Mouse (Mus musculus): ENCODE results near the gene Lrrc20.
A peak's percentile ranks its signal among the peaks of the same experiment; 100 is the strongest.

Lrrc20 gene

DNA sequence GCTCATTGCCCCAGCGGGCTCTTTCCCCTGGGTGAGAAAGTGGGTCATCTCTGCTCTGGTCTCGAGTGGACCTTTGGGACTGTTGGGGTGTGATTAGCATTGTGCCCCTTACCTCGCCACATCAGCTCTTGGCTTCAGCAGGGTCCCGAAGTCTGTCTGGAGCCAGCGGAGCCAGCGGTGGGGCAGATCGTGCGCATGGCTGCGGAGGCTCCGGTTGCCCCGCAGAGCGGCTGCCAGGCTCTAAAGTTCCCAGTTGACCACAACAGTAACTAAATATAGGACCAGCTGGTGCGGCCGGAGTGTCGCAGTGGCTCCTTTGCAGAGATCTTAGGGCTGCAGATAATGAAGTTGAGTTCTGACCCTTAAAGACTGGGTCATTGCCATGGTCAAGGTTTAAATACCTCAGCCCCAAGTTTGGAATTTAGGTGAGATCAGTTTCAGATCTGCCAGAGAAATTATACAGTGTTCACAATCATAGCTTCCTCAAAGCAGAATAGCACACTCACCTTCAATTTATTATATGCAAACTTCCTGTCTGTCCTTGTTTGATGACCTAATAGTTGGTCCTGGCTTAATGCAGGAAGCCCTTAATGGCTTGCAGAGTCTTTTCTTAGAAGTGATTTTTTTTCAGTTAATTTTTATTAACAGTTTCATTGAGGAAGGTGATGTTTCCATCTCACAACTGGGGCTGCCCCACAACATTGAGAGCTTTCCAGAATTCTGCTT lies 1.0 kb downstream of the Lrrc20 start:
- DNase-seq: no peak

DNA sequence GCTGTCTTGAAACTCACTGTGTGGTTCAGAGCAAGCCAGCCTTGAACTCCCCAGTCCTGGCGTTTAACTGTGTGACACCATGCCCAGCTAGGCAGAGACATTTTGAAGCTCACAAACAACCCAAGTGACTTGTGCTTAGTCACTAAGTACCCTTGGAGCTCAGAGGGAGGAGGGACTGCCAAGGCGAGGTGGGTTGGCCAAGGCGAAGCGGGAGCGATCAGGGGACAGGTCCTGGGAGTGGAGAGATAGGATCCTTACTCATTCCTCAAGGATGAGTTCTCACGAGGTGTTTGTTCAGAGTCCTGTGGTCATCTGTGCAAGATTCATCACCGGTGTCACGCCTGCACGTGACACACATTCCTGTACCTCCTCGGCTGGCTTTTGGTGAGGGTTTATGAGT lies 3.9 kb downstream of the Lrrc20 start:
- no peak for DNase-seq

DNA sequence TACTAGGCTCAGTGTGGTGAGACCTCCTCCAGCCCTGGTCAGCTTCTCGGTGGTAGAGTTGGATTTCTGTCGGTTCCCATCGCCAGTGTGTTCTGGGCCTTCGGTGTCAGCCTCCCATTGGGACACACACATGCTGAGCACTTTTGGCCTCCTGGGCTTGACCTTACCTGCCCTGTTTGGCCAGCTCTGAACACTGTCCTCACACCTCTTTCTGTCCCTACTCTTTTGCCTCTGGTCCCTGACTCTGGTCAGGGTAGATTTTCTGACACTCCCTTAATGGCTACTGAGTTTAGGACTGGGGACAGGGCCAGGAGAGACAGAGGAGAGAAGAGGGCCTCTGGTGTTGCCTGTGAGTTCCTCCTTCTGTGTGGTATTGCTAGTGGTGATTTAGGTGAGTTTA lies 4.3 kb downstream of the Lrrc20 start:
- DNase-seq: no peak

- DNase-seq: no peak
Measured at GRCm38 (mm10) chr10:61480488-61480887, 4.9 kb downstream of the Lrrc20 start.

- DNase-seq: no peak
Measured at GRCm38 (mm10) chr10:61482771-61483170, 7.2 kb downstream of the Lrrc20 start.

GRCm38 (mm10) chr10:61484801-61485200 lies 9.2 kb downstream of the Lrrc20 start:
- DNase-seq: no peak

GRCm38 (mm10) chr10:61486551-61487339 lies 11.1 kb downstream of the Lrrc20 start:
- no peak for DNase-seq

DNA sequence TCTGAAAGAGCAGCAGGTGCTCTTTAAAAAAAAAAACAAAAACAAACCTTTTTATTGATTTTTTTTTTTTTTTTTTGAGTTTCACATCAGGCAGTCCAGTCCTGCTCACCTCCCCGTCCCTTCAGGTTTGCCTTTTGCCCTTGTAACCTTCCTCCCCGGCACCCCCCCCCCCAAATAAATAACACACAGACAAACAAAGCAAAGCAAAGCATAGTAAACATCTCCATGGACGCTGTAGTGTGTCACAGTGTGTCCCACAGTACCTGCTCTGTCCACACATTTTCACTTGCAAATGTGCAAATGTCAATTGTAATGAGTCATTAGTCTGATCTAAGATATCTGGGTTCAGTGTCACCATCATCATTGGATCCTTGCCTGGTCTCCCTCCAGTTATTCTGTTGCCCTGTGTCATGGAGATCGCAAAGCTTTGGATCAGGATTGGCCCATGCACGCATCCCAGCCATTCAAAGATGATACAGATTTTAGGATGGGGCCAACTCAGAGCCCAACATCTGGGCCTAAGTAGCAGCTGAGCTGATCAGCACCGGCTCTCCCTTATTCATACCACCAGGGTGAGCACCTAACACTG lies 13.0 kb downstream of the Lrrc20 start:
- DNase-seq: no peak

DNA sequence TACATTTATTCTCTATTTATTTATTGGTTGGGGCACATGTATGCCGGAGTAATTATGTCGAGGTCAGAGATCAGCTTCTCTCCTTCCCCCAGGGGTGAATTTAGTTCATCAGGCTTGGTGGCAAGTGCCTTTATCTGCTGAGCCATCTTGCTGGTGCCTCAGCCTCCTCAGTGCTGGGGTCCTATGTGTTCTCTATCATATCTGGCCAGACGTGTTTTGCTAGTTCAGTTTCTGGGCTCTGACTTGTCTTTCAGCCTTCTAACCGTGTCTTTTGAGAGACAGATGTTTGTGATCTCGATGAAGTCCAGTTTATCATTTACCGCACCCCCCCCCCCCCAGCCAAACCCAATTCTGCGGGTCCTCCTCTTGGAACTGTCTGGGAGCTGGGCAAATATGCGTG lies 16.0 kb downstream of the Lrrc20 start:
- no peak for DNase-seq

DNA sequence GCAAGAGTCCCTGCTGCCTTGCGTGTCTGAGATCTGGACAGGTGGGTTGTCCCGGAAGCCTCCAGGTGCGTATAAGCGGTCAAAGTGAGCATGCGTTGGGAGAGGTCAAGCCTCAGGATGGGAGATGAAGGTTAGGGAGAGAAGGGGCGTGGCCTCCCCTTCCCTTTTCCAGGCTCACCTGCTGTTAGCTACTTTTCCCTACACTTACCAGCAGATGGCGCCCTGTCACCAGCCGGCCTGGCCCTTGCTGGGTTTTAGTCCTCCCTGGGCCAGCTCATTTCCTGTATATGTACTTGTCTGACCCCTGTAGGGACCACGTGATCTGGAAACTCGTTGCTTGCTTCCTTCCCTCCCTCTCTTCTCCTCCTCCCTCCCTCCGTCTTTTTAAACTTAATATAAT lies 16.4 kb downstream of the Lrrc20 start:
- DNase-seq: peak; percentile 84

- no peak for DNase-seq
Measured at GRCm38 (mm10) chr10:61495461-61495860, 19.9 kb downstream of the Lrrc20 start.

DNA sequence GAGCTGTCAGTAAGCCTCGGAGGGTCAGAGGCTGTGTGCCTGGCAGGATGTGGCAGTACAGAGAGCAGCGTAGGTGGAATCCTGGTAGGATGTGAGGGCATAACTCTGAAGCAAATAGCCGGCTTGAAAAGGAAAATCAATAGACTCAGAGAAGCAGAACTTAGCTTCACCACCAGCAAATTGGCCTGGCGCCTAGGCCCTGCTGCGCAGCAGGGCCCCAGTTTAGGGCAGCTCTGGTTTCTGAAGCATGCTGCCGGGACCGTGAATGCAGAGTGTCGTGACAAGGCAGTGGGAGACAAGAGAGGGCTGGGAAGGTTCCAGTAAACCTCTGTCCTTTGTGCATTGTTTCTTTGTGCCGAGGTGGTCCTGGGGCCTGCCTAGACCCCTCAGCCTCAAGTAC lies 20.6 kb downstream of the Lrrc20 start:
- DNase-seq: no peak

- no peak for DNase-seq
Measured at GRCm38 (mm10) chr10:61499505-61500466, 24.2 kb downstream of the Lrrc20 start.

DNA sequence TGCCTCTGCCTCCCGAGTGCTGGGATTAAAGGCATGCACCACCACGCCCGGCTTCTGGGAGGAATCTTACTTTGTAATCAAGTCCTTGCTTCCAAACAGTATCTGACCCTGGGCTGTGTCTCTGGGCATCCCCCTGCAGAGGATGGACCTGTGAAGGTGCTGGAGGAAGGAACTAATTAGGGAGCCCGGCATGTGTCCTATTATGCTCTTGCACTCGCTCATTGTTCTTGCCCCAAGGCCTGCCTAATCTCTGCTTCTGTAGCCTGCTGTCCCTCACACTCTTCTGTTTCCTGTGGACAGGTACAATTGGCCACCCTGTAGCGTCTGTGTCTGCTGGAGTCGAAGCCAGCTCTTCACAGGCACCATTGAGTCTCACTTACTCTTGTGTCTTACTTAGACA lies 25.2 kb downstream of the Lrrc20 start:
- DNase-seq: no peak

DNA sequence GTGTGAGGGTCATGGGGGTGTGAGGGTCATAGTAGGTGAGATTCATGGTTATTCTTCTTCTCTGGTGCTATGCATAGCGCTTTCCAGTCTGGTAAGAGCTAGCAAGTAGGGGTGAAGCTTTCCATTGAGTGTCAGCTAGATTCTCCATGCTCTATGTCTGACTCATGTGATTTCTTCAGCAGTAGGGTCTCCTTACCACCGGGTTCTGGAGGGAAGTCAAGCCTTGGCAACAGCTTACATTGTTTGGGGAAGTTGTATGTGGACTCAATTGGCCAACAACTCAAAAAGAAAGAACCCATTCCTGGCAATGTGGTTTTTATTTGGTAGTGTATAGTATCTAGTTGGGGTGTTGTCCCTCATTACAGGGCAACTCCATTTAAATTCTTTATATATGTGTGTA lies 28.5 kb downstream of the Lrrc20 start:
- DNase-seq: no peak

GRCm38 (mm10) chr10:61506381-61507200 lies 31.0 kb downstream of the Lrrc20 start:
- no peak for DNase-seq

DNA sequence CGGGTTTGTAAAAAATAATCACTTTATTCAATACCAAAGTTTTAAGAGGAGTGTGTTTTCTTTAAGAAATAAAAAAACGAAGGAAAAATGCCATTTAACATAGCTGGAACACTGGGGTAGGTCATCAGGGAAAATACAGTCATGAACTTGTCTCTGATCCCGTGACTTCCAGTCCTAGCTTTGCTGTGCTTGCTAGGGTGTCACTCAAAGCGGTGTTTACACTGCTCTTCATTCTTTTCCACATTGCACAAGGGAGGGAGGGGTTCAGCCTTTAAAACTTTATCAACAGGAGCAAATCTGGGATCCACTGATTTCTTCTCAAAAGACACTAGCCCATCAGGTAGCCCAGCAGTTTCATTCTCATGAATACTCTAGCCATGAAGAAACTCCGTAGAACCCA lies 34.3 kb downstream of the Lrrc20 start:
- DNase-seq: no peak

DNA sequence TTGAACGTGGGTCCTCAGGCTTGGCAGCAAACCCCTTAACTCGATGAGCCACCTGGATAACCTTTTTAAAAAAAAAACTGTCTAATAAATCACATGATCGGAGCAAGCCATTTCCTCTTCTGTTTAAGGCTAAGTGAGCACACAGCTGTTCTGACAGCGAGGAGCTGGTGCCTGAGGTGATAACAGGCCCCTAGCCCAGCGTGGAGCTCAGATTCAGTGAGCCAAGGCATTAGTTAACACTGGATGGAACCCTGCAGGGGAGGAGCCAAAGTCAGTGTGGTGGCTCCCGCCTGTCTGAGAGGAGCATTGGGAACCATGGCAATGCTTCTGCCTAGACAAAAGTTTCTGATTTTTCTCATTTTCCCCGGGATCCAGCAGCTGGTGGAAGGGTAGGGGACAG lies 35.2 kb downstream of the Lrrc20 start:
- no peak for DNase-seq

DNA sequence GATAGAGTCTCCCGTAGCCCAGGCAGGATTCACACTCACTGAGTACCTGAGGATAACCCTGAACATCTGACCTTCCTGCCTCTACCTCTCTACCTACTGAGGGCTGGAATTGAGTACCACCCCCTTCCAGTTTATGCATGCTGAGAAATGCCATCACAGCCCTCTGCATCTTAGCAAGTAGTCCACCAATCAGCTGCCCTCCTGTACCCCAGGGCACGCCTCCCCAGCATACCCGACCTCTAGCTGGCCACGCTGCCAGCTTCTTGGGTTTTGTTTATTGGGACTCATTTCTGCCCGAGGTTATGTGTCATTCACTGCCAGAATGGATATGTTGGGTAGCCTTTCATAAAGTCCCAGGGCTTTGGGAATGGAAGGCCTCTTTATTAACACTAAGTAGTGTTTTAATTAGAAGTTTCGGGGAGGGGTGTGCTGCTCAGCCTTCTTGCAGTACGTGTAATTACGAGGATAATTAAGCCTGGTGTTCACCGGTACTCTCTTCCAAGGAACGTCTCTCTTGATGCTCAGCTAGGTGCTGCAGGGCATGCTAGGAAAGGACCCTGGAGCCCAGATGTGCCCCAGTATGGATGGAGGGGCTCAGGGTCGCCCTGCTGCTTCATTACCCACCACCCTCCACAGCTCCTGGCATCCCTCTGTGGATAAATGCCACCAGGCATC lies 36.8 kb downstream of the Lrrc20 start:
- DNase-seq: no peak

- DNase-seq: no peak
Measured at GRCm38 (mm10) chr10:61516866-61517265, 41.3 kb downstream of the Lrrc20 start.

DNA sequence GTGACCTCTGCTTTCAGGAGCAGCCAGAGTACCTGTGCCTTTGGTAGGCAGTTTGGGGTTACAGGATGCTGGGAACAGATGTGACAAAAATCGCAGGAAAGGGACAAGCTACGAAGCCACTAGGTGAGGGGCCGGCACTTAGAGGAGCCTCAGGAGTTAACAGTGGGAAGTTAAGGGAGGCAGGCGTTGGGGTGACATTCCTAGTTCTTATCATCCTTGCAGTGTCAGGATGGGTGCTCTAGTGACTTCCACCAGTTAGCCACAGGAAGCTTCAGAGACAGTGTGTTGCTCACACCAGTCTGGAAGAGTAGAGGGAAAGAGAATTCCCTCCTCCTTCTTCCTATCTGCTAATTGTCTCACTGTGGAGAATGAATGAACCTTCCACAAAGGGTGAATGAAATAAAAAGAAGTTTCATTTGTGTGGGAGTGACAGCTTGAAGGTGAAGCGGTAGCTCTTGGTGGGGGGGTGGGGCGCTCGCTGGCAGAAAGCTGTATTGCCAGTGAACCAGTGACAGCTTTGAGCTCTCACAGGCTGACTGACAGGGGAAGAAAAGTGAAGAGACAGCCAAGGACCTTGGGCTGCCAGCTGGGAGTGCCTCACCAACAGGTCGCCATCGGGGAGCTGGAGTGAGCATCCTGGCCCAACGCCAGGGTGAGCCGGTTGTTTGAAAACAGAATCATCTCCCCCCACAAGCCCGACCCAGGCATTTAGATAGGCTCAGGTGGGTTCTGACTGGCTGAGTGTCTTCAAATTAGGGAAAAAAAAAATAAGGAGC lies 41.9 kb downstream of the Lrrc20 start:
- DNase-seq: peak; percentile 37
